Mouse (Mus musculus) MEL (cell line): Measurements from ENCODE around the gene Itga11. TPM values are rescaled to one million over a fixed set of nuclear protein-coding genes. Genes with fewer than 3 reads are reported as not detected.

Experiments
- DNase-seq: peaks from one replicate; pipeline ENCODE4 v3.0.0; 2011; ENCODE audit warnings: low read depth, low spot score
- H3K27ac ChIP-seq: 2 replicates; pipeline ENCODE4 v1.5.1; 2012; ENCODE audit warnings: low read depth, mild to moderate bottlenecking, control low read depth, low read length, moderate library complexity; ENCODE audit not compliant: control insufficient read depth
- H3K27me3 ChIP-seq, 2 experiments: fragments of 150-350 bp in 1 of 2; sonication (generic) in 1 of 2; 2 replicates each; pipeline ENCODE4 v1.6.1; 2012; ENCODE audit warnings: low read length in 2 of 2, mild to moderate bottlenecking in 2 of 2, improper control_type of control experiment in 1 of 2, moderate library complexity in 1 of 2; ENCODE audit not compliant: insufficient read depth in 2 of 2, control insufficient read depth in 1 of 2
- H3K36me3 ChIP-seq, 2 experiments: 2 replicates each; pipeline ENCODE4 v1.6.1; 2012 to 2014; ENCODE audit warnings: low read length in 2 of 2, improper control_type of control experiment in 1 of 2, inconsistent platforms in 1 of 2, mild to moderate bottlenecking in 1 of 2; ENCODE audit not compliant: insufficient read depth in 2 of 2, control insufficient read depth in 1 of 2
- H3K4me1 ChIP-seq, 2 experiments: fragments of 150-350 bp in 1 of 2; sonication (generic) in 1 of 2; 2 replicates each; pipeline ENCODE4 v1.6.1; 2012; ENCODE audit warnings: low read length in 2 of 2, improper control_type of control experiment in 1 of 2, mild to moderate bottlenecking in 1 of 2; ENCODE audit not compliant: insufficient read depth in 2 of 2, control insufficient read depth in 1 of 2
- H3K4me3 ChIP-seq, 2 experiments: fragments of 150-350 bp in 1 of 2; sonication (generic) in 1 of 2; 2 replicates each; pipeline ENCODE4 v1.5.1; 2012; ENCODE audit warnings: low read depth in 2 of 2, low read length in 2 of 2, mild to moderate bottlenecking in 2 of 2, moderate library complexity in 2 of 2, control low read depth in 1 of 2, improper control_type of control experiment in 1 of 2; ENCODE audit not compliant: control insufficient read depth in 1 of 2, insufficient read depth in 1 of 2
- H3K79me2 ChIP-seq: 2 replicates; pipeline ENCODE4 v1.6.1; 2012; ENCODE audit warnings: mild to moderate bottlenecking, low read length, moderate library complexity; ENCODE audit not compliant: control insufficient read depth, poor library complexity, insufficient read depth
- H3K9ac ChIP-seq: 2 replicates; pipeline ENCODE4 v1.6.1; 2012; ENCODE audit warnings: low read depth, mild to moderate bottlenecking, control low read depth, low read length, moderate library complexity; ENCODE audit not compliant: control insufficient read depth, poor library complexity, severe bottlenecking
- H3K9me3 ChIP-seq: fragments of 150-350 bp; sonication (generic); replicated peaks from 2 replicates; pipeline ENCODE4 v1.6.1; 2012; ENCODE audit warnings: mild to moderate bottlenecking, low read length, improper control_type of control experiment, moderate library complexity; ENCODE audit not compliant: insufficient read depth
- BHLHE40 ChIP-seq: IDR thresholded peaks from 2 replicates; pipeline ENCODE4 v1.6.1; 2012; ENCODE audit warnings: low read depth, mild to moderate bottlenecking, inconsistent platforms, low read length, improper control_type of control experiment, borderline replicate concordance
- CHD1 ChIP-seq: IDR thresholded peaks from 2 replicates; pipeline ENCODE4 v1.6.1; 2012; ENCODE audit warnings: low read depth, mild to moderate bottlenecking, inconsistent platforms, low read length, improper control_type of control experiment
- CHD2 ChIP-seq: IDR thresholded peaks from 2 replicates; pipeline ENCODE4 v1.6.1; 2011; ENCODE audit warnings: low read length, improper control_type of control experiment
- CTCF ChIP-seq, 3 experiments: IDR thresholded peaks in 2 of 3; conservative IDR thresholded peaks in 1 of 3; 2 replicates each; pipeline ENCODE4 v1.5.1; 2011 to 2012; ENCODE audit warnings: low read length in 3 of 3, low read depth in 2 of 3, mild to moderate bottlenecking in 2 of 3, improper control_type of control experiment in 1 of 3, inconsistent platforms in 1 of 3, mixed read lengths in 1 of 3, moderate library complexity in 1 of 3; ENCODE audit not compliant: control insufficient read depth in 1 of 3, insufficient read depth in 1 of 3, poor library complexity in 1 of 3, severe bottlenecking in 1 of 3
- E2F4 ChIP-seq: IDR thresholded peaks from 2 replicates; pipeline ENCODE4 v1.6.1; 2011; ENCODE audit warnings: low read depth, low read length, improper control_type of control experiment, borderline replicate concordance
- ETS1 ChIP-seq: IDR thresholded peaks from 2 replicates; pipeline ENCODE4 v1.6.1; 2012; ENCODE audit warnings: low read depth, mild to moderate bottlenecking, inconsistent platforms, low read length, improper control_type of control experiment, moderate library complexity
- GATA1 ChIP-seq: IDR thresholded peaks from 2 replicates; pipeline ENCODE4 v1.6.1; 2011; ENCODE audit warnings: low read depth, low read length, improper control_type of control experiment
- JUND ChIP-seq: IDR thresholded peaks from 2 replicates; pipeline ENCODE4 v1.6.1; 2011; ENCODE audit warnings: low read depth, mild to moderate bottlenecking, improper control_type of control experiment, low read length
- MAX ChIP-seq: IDR thresholded peaks from 2 replicates; pipeline ENCODE4 v1.6.1; 2011; ENCODE audit warnings: low read length, improper control_type of control experiment
- MXI1 ChIP-seq: IDR thresholded peaks from 2 replicates; pipeline ENCODE4 v1.6.1; 2011; ENCODE audit warnings: mild to moderate bottlenecking, low read depth, low read length, improper control_type of control experiment
- MYC ChIP-seq: IDR thresholded peaks from 2 replicates; pipeline ENCODE4 v1.6.1; 2011; ENCODE audit warnings: low read depth, mild to moderate bottlenecking, low read length, improper control_type of control experiment, moderate library complexity
- NELFE ChIP-seq: IDR thresholded peaks from 2 replicates; pipeline ENCODE4 v1.6.1; 2011; ENCODE audit warnings: low read depth, low read length, improper control_type of control experiment
- NRF1 ChIP-seq: IDR thresholded peaks from 2 replicates; pipeline ENCODE4 v1.6.1; 2014; ENCODE audit warnings: low read depth, mild to moderate bottlenecking, inconsistent platforms, low read length, improper control_type of control experiment, moderate library complexity; ENCODE audit not compliant: poor library complexity, insufficient read depth, severe bottlenecking
- POLR2AphosphoS2 ChIP-seq: IDR thresholded peaks from 2 replicates; pipeline ENCODE4 v1.6.1; 2011; ENCODE audit warnings: low read length, improper control_type of control experiment
- POLR2AphosphoS5 ChIP-seq: IDR thresholded peaks from 2 replicates; pipeline ENCODE4 v1.6.1; 2012; ENCODE audit warnings: low read depth, borderline replicate concordance, mild to moderate bottlenecking, inconsistent platforms, low read length, moderate library complexity, mixed read lengths
- SMC3 ChIP-seq: IDR thresholded peaks from 2 replicates; pipeline ENCODE4 v1.6.1; 2011; ENCODE audit warnings: low read depth, low read length, improper control_type of control experiment
- TAL1 ChIP-seq: IDR thresholded peaks from 2 replicates; pipeline ENCODE4 v1.6.1; 2012; ENCODE audit warnings: mild to moderate bottlenecking, inconsistent platforms, low read length, moderate library complexity, mixed read lengths
- TBP ChIP-seq: IDR thresholded peaks from 2 replicates; pipeline ENCODE4 v1.8.0; 2011; ENCODE audit warnings: low read depth, low read length, improper control_type of control experiment
- ZC3H11A ChIP-seq: IDR thresholded peaks from 2 replicates; pipeline ENCODE4 v1.6.1; 2012; ENCODE audit warnings: low read depth, mild to moderate bottlenecking, inconsistent platforms, low read length, improper control_type of control experiment
- polyA plus RNA-seq, 2 experiments: library from polyadenylated mRNA; stranded (reverse) in 1 of 2; unstranded in 1 of 2; fragments of >175 nt in 1 of 2; fragments of >200 nt in 1 of 2; gene quantifications; 2 replicates each; pipeline versions ENCODE4 v1.2.1 to v1.2.4; 2012; ENCODE audit warnings: low replicate concordance in 2 of 2, low read depth in 1 of 2; ENCODE audit not compliant: insufficient read length in 2 of 2, insufficient read depth in 1 of 2, missing spikeins in 1 of 2
- total RNA-seq: library from RNA; depleted of rRNA; stranded (reverse); fragments of 300-350 nt; gene quantifications from 2 replicates; pipeline ENCODE4 v1.2.3, GENCODE M21; 2012

Itga11 gene
- total and polyA plus RNA-seq, 3 experiments: not detected

DNA sequence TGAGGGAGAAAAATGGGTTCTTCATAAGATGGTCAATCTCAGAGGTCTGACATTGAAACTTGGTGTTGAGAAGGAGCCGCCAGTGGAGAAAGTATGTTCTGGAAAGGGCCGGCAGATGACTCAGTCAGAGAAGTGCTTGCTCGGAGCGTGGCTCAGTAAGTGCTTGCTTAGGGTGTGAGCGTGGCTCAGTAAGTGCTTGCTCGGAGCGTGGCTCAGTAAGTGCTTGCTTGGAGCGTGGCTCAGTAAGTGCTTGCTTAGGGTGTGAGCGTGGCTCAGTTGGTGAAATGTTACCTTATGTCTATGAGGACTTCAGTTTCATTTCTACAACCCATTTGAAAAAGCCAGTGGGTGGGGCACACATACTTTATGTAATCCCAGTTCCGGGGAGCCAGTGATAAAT, 12.1 kb downstream of the Itga11 start:
- H3K9ac ChIP-seq: no peak overlapping the region

DNA sequence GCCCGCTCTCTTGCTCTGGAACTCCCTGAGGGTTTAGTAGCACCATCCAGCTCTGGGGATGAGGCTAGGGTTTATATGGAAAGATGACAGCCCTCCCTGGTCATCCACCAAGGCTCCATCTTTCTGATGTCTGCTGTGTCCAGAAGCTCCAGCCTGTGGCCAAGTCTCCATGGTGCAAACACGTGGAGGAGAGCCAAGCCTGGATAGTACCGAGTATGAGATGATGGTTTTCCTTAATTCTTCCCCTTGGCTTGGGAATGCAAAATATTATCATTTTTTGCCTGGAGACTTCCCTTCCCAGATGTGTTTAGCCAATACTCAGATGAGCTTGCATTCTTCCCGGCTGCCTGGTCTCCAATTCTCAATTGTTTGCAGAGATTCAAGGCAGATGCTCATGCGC, 16.4 kb downstream of the Itga11 start:
- no peaks in the 10 kb centered on the region for H3K4me1 ChIP-seq
- H3K36me3 ChIP-seq: no peaks in the 10 kb centered on the region
- no peak for TF ChIP-seq E2F4
- no peak for TF ChIP-seq MXI1
- no peak for TF ChIP-seq CHD2
- TF ChIP-seq CTCF (IDR thresholded peaks at IDR 0.05 in 2 of 3, conservative IDR thresholded peaks at IDR 0.05 in 1 of 3; ENCODE audit: control insufficient read depth in 1 of 3, insufficient read depth in 1 of 3, low read depth in 2 of 3, low read length in 3 of 3, poor library complexity in 1 of 3, severe bottlenecking in 1 of 3): no peak
- TF ChIP-seq NELFE: no peak
- no peak for TF ChIP-seq POLR2AphosphoS2
- H3K9me3 ChIP-seq: no peaks in the 10 kb centered on the region
- peaks cover 2 to 6% of the 10 kb centered on the region in 2 experiments; a peak in 2 of 4 replicates for H3K27me3 ChIP-seq
- no peak overlapping the region for H3K27ac ChIP-seq
- H3K79me2 ChIP-seq: no peaks in the 10 kb centered on the region
- DNase-seq: no peak
- H3K4me3 ChIP-seq: no peak overlapping the region
- no peak overlapping the region for H3K9ac ChIP-seq

More for the DNA sequence above, 12.1 kb downstream of the Itga11 start:
- no peaks in the 10 kb centered on the region for H3K9me3 ChIP-seq
- DNase-seq: no peak
- TF ChIP-seq MAX: no peak
- no peak for TF ChIP-seq E2F4
- TF ChIP-seq BHLHE40: no peak
- TF ChIP-seq SMC3: no peak
- no peak for TF ChIP-seq NRF1
- no peak for TF ChIP-seq CHD2
- TF ChIP-seq ETS1: no peak
- TF ChIP-seq MYC: no peak
- TF ChIP-seq TBP: no peak
- TF ChIP-seq JUND: no peak
- no peak for TF ChIP-seq POLR2AphosphoS5
- TF ChIP-seq TAL1: no peak
- no peak for TF ChIP-seq GATA1
- TF ChIP-seq ZC3H11A: no peak
- TF ChIP-seq CHD1: no peak
- no peak overlapping the region for H3K4me3 ChIP-seq
- H3K27ac ChIP-seq: no peak overlapping the region
- peaks cover 2 to 8% of the 10 kb centered on the region in 2 experiments; a peak in 3 of 4 replicates for H3K27me3 ChIP-seq
- H3K4me1 ChIP-seq: no peaks in the 10 kb centered on the region
- no peaks in the 10 kb centered on the region for H3K36me3 ChIP-seq
- no peaks in the 10 kb centered on the region for H3K79me2 ChIP-seq
